Mouse (Mus musculus) spleen, adult 2 months (tissue): ENCODE data around the gene Xkr8.

Experiments used
- CTCF ChIP-seq: fragments of 200-500 bp; IDR thresholded peaks from 2 replicates; pipeline ENCODE4 v1.5.1; 2011; ENCODE audit warnings: mild to moderate bottlenecking, inconsistent platforms; ENCODE audit not compliant: insufficient read depth, insufficient read length, insufficient replicate concordance; ENCODE audit errors: extremely low read depth
- POLR2A ChIP-seq: fragments of 200-500 bp; IDR thresholded peaks from 2 replicates; pipeline ENCODE4 v1.6.1; 2011; ENCODE audit warnings: low read depth, low read length, inconsistent platforms

- no peak for TF ChIP-seq CTCF
- TF ChIP-seq POLR2A = no peak
Measured at GRCm38 (mm10) chr4:132741491-132741890, 9.1 kb upstream of the Xkr8 start.
